Mouse (Mus musculus) olfactory bulb, adult 2 months (tissue): ENCODE measurements around the gene Fgfbp1.

Experiments
- CTCF ChIP-seq: fragments of 200-500 bp; IDR thresholded peaks from 2 replicates; pipeline ENCODE4 v1.5.1; 2012; ENCODE audit warnings: low read depth, mild to moderate bottlenecking, low read length, moderate library complexity; ENCODE audit not compliant: insufficient read depth
- POLR2A ChIP-seq: fragments of 200-500 bp; IDR thresholded peaks from 2 replicates; pipeline ENCODE4 v1.6.1; 2012; ENCODE audit warnings: mild to moderate bottlenecking, low read depth, low read length, moderate library complexity; ENCODE audit not compliant: insufficient read depth

DNA sequence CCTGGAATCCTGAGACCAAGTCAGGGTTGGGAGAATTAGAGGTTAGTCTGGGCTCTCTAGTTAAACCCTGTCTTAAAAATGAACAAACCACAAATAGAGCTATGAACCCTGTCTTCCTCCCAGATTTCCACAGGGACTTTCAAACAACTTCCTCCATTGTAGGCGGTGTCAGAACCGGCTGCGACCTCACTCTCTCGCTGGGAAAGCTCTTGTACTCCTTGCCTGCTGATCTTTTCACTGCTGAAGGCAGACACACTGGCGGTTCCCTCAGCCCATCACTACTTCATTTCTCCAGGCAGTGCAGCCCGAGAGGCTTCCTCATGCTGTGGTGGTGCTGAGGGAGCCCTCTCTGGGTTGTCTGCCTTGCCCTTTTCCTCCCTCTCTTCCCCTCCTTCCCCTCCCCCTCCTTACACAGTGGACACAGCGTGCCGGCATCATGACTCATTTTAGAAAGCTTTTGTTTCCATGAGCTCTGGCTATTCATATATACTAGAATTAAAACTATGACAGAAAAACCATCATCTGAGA, 32.8 kb downstream of the Fgfbp1 start:
- TF ChIP-seq POLR2A (no peak), CTCF (no peak)
